Mouse (Mus musculus) telencephalon, adult 2 months (tissue): ENCODE measurements around the gene Gm20388.

Experiments
- DNase-seq: peaks from one replicate; pipeline ENCODE4 v3.0.0-alpha.2; 2011; ENCODE audit warnings: low read depth, low spot score

Gene Gm20388

DNA sequence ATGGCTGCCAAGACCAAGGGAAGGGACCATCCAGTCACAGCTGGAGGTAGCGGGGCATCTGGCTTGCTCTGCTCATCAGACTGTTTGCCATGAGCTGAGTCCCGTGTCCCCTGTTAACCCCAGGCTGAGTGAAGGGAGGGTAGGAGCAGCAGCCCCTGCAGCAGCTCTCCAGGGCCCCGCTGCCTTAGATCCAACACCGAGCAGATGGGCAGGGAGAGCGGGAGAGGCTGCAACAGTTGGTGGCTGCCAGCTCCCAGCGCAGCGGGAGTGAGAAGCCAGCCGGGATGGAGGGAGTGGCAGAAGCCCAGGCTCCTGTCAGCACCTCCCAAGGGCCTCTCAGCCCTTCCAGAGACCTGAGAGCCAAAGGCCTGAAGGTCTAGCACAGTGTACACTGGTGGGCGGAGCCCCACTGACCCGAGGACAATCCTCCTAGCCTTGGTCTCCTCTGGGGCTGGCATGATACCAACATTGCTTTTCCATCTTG, 379.1 kb downstream of the Gm20388 start:
- no peak for DNase-seq

DNA sequence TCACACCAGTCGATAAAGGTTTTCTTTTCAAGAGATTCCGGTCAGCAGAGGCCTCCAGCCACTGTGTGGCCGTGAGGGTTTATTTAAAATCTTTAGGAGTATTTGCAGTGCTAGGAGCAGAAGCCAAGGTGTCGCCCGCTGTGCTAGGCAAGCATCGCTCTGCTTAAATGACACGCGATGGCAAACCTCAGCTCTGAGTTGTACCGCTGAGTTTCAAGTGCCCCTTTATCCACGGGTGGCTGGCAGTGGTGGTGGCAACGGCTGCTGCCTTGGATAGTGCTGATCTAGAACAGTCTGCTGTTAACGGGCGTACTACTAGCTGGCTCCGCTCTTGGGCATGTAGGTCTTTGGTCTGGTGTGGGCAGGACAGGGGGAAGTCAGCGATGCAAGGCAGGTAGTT, 380.0 kb downstream of the Gm20388 start:
- no peak for DNase-seq

DNA sequence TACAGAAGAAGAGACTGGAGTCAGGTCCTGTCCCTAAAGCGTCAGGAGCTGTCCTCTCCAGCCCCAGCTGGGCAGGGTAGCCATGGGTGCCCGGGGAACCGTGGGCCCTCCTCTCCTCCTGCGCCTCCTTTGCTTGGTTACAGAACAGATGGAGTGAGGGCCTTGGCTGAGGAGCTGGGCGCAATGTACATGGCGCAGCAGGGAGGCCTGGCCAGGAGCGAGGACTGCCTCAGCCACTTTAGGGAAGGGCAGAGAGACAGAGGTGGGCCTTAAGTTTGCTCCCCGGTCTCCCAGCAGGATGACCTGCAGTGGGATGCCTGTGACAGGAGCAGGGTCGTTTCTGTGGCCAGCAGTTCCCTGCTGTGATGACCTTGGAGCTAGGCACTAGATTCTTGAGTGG, 381.0 kb downstream of the Gm20388 start:
- DNase-seq, result no peak

DNA sequence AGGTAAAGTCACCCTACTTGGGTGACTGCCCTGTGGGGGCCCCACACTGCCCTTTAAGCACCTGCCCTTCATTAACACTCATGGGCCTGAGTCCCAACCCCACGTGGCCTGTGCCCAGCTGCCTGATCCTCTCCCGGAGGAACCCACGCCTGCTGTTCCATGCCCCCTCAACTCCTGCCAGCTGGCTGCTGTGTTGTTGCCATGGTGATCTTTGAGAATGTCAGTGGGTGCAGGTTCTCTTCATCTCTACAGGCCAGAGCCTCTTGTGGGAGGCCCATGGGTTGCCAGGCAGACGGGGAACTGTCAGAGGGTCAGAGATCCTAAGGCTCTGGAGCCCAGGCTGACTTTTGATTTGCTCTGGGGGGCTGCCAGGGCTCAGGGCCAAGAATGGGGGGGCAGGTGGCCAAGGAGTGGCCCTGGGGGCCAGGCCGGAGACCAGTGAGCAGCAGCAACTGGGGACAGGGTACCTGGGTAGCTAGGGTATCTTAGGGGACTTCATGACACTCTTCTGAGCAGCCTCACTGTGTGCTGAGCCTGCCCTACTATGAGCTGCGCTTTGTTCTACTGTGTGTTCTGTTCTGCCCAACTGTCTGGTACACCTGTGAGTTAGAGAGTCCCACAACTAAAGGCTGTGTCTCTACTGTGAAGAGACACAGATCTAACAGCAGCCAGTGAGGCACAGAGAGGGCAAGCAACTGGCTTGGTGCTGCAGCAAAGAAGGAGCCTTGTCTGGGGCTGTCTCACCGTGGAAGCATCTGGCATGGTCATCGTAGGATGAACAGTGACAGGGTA, 381.9 kb downstream of the Gm20388 start:
- no peak for DNase-seq

DNA sequence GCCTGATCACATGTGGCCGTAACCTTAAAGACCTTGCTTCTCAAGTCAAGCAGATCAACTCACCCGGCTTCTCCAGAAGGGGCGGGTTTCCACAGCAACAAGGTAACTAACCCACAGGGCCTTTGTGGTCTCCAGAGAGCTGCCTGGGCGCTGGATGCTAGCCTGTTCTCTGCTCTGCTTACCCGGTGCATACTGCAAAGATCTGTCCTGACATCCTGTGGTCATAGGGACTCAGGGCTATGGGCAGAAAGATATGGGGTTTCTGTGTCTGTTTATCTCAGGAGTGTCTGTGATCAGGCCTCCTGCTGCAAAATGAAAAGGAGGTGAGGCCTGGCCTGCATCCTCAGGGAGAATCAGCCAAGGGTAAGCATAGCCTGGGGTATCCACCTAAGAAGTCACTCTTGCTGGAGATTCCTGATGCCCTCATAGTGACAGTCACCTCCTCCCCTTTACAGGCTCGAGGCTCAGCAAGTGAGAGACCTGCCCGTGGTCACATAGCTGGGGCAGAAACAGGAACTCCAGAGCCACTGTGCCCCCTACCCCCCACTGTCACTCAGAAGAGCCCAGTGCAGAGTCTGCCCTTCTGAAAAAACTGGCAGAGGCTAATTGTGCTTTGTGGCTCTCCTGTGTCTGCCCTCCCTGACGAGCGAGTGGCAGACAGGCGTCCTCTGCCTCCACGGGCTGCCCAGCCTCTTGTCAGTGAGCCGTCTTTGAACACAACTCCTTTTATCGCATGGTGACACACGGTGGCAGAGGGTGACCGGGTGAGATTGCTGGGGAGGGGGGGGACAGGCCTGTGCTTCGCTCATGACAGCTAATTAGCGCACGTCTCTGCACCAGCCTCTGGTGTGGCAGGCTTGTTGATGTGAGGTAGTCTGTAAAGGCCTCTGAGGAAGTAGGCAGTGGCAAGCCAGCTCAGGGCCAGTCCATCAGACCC, 383.0 kb downstream of the Gm20388 start:
- DNase-seq, result no peak

DNA sequence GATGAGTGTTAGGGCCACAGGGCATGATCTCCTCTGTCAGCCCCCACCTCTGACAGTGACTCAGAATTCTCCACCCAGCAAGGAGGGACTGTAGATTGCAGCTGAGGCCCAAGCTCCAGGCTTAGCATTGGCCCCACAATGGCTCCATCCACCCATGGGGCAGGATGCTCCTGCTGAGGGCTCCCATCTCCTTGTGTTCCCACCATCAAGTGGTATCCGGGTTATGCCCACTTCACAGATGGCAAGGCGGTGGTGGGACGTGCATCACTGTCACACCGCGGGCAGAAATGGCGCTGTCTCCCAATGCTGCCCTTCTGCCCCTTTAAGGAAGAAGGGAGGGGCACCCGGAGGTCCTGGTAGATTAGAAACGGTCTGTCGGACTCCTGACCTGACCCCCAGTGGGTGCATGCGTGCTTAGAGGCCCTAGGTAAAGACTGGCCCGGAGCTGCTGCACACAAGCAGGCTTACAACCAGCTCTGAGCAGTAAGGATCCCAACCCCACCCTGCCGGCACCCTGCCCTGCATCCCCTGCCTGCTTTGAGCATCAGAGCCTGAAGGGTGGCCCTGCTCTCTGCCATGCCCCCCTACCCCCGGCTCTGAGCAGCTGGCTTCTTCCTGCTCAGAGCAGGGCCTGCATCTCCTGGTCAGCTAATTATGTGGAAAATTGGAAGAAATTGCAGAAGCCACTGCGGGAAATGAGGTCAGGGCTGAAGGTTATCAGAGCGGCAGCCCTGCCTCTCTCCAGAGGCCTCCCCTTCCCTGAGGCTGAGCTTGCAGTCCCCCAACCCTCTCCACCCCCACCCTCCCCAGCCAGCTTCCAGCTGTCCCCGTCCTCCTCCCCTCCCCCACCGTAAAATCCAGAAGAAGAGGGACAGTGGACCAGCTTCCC, 384.6 kb downstream of the Gm20388 start:
- DNase-seq, result no peak

DNA sequence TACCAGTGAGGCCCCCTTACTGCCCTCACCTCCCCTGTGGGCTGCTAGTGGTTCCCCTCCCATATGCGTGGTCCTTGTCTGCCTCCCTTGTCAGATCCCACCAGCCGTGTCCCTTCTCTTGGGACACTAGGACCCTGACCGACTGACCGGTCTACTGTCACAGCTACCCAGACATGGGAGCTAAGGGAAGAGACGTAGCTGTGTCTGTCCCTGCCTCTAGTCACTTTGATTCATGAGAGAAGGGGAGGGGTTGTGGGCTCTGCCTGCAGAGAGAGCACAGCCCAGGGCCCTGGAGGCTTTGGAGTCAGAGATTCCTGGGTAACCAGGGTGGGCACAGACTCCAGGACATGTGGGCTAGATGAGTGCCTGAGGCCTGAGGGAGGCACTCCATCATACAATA, 386.4 kb downstream of the Gm20388 start:
- no peak for DNase-seq

DNA sequence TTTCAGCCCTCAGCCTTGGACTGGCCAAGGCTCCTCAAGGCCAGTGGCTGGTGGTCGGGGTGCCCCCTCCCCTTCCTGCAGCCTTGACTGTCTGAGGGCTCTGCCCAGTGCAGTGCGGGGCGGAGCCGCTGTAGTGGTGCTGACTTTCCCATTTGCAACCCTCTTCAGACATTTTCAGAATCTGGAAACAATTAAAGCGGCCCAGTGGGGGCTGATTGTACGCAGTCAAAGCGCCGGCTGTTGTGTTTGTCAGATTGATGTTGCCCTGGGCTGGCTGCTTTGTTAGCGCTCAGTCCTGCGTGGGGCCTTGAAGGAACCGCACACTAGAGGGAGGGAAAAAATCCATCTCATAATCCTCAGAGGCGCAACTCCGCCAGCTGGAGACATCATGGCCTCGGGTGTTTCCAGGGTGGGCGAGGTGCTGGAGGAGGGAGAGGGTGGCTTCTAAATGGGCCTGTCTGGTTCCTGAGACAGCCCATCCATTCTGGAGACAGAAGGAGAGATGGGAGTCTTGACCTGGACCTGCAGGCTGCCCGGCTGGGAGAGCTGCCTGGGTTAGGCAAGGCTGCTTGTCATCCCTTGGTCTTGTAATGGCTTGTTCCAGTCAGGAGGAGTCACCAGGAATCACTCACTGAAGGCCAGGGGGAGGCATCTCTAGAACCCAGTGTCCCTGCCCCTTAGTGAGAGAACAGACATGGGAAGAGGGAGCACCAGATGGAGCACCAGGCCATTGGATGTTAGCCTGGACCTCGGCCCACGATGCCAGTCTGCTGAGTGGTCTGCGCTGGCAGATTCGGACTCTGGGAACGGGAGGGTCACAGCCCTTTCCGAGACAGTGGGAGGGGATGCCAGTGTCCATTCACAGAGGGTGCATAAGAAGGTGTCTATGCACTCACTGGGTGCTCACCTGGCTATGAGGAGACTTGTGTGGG, 388.2 kb downstream of the Gm20388 start:
- DNase-seq, result no peak

DNA sequence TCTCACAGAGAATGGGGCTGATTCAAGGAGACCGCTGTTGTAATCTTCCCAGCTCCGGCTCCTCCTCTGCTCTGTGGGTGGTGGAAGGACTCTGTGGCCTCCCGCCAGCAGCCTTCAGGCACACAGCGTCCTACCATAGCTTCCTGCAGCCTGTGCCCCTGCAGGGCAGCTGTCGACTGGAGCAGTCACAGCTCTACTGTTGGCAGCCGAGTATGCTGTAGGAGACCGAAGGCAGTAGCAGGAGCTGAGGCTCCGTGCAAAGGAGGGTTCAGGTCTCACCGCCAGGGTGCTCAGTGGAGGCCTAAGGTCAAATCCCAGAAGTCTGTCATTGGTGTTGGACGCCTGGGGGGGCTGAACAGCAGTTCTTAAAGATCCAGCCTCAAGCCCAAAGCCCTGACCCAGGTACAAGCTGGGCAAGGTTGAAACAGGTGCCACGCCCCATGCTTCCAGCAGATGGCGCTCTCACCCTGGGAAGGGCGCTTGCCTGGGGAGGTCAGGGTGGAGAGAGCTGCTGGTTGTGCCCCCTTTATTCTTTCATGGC, 390.0 kb downstream of the Gm20388 start:
- peak; percentile 83 for DNase-seq

DNA sequence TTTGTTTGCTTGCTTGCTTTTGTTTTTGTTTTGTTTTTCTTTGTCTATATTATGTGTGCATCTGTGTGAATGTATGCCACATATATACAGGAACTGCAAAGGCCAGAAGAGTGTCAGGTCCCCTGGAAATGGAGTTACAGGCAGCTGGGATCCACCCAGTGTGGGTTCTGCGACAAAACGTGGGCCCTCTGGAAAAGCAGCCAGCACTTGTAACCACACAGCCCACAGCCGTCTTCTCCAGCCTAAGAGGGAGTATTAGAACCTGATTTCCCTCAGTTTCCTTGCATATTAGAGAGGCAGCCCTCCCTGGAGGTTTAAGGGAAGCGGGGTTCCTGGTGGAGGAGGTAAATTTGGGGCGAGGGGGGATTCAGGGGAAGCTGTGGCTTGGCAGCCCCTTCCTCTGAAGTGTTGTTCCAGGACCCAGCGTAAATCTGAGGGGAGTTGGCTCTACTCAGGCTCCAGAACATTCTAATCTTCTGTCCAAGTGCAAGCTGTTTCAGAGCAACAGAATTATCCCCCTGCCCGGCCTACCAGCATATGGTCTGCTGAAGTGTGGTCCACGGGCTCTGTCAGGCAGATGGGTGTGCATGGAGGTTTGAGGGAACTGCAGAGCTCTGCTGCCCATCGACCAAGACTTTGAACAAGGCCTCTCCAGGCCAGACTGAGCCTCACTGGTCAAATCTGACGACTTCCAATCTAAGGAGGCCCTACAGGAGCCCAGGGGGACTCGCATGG, 392.5 kb downstream of the Gm20388 start:
- DNase-seq, result no peak

DNA sequence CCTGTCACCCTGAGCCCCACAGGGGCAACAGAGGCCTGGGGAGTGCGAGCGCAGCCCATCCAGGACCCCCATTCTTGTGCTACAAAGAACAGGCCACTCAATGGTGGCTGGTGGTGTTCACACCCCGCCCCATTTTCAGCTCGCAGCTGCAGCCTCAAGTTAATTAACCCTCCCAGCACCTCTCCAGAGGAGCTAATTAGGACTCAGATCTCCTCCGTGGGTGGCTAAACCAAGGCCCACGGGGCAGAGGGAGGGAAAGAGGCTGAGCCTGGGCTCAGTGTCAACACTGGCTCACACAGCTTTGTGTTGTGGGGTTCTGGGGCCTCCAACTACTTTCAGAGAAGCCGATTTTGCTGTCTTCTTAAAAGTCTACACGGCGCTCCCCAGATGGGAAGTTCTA, 393.5 kb downstream of the Gm20388 start:
- no peak for DNase-seq

DNA sequence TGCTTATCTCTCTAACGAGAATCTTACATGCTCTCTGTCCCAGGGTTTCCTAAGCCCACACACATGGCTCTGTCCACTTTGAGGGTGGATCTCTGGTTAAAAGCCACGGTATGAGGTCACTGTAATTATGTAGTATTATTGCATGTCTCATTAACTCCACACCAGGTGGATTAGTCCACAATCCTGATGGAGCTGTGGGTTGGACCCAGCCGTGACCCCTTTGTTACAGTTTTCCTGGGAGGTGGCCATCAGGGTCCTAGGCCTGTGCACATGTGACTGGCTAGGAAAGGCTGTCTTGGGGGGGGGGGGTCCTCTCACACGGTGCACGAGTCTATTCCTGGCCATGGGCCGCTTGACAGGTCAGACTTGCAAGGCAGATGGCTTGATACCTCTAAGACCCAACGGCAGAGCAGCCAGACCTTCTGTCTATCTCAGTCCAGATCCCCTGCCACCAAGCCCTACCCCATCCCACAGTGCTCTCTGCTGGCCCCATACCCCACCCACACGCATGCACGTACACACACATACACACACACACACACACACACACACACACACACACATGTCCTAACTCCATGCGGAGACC, 395.3 kb downstream of the Gm20388 start:
- DNase-seq, result no peak

DNA sequence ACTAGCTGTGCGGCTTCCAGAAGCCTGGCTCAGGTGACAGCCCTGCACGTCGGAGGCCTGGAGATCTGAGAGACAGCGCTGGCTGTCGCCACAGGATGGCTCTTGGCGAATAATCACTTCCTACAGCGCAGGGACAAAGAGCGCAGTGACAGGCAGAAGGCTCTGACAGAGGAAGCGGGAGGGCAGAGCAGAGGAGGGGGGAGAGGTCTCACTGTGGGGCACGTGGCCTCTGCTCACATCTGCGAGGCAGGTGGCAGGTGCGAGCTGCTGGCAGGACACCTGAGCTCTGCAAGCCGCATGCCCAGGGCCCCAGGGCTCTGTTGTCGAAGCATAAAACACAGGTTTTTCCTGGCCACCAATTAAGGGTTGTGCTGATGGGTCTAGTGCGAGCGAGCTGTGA, 396.5 kb downstream of the Gm20388 start:
- no peak for DNase-seq

DNA sequence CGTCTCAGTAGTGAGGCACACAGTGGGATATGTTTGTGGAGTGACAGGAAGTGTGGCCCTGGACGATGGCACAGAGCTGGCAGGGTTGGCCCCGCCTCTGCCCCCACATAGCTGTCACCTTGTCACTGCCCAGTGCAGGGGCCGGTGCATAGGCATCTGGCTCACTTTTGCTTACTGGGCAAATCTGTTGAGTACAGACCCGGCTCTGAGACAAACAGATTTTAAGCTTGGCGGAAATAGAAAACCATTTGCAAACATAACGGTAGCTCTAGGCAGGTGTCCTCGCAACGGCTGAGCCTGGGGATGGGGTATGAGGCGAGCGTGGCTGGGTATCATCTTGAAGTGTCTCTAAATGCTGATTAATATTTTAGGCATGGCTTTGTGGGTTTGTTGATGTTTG, 396.9 kb downstream of the Gm20388 start:
- no peak for DNase-seq

DNA sequence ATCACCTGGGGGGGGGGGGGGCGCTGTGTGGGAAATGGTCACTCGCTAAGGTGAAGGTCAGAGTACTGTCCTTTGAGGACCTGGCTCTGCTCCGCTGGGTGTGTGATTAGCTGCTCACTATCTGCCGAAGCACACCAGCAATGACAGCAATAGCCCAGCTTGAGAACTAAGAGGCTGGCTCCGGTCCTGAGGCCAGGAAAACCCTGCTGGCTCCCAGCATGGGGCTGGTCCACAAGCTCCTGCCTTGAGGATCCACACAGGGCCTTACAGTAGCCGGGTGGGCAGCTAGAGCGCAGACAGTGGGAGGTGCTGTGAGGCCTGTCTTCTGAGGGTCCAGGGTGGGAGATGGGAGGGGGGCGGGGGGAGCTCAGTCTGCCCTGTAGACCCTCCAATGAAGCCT, 397.5 kb downstream of the Gm20388 start:
- DNase-seq, result no peak

DNA sequence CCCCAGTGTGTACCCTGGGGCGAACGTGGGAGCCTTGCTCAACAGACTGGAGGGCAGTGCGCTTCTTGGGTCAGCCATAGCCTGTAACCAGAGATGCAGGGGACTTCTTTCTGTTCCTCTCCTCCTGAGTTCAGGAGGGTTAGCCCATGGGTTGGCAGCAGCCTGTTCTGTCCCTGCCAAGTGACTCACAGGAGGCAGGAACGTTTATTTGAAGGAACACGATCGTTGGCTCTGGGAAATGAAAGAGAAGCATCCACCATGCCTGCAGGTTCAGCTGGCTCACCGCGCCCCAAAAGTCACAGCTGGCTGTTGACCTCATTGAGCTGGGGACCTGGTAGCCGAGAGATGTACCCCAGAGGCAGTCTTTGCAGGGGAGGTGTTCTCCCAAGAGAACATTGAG, 397.9 kb downstream of the Gm20388 start:
- no peak for DNase-seq

DNA sequence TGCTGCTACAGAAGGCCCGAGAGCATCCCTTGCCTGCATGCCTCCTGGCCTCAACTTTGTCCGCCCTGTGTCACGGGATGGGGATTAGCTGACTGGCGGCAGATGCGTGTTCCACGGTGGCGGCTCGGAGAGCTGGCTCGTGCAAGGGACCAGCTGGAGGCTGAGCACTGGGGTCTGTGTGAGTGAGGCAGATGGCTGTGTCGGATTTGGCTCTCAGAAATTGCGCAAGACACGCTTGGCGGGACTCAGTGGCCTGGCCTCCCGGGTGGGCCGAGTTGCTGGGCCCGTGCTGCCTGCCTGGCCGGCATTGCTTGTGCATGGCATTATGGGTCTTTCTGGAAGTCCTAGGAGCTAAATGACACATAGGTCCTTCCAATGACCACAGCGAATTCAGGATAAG, 398.7 kb downstream of the Gm20388 start:
- DNase-seq, result no peak

DNA sequence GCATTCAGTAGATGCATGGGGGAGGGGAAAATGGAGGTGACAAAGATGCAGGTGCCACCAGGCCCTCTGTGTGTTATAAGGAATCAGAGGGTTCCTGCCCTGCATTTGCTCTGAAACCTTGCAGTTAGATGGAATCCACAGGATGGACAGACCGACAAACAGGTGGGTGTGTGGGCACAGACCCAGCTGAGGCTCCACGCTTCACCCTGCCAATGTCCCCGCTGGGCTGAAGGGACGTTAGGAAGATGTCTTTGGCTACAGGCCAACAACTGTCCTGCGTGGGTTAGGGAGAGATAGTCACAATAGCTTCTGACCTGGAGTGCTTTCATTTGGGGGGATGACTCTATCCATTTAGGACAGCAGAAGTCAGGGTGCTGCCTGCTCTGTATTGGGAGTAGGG, 399.4 kb downstream of the Gm20388 start:
- no peak for DNase-seq

DNA sequence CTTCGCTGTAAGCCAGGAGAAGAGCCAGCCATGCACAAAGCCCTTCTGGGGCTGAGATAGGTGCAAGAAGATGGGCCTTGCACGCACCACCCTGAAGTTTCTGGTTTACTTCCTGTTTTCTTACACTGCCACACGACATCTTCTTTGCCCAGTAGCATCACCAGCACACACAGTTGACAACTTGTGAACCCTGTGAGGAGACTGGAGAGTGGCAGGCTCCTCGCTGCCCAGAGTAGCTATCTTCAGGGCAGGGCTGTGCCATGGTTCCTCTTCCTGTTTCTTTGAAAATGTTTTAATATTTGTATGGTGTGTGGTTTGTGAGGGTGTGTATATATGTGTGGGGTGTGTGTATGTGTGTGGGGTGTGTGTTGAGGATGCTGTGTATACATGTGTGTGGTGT, 401.8 kb downstream of the Gm20388 start:
- DNase-seq, result no peak
